Mouse (Mus musculus) ovary, postnatal 36 days (tissue): ENCODE data around the gene Slc13a2.

Experiments used
- DNase-seq: peaks from one replicate; pipeline ENCODE4 v3.0.0; 2022; ENCODE audit warnings: low spot score, mixed read lengths

Gene Slc13a2

GRCm38 (mm10) chr11:78422055-78422819, at the start of gene Slc13a2:
Slc13a2 (minus strand) TSS chr11:78422217.
- no peak for DNase-seq

- no peak for DNase-seq
These were observed 49.5 kb upstream of the Slc13a2 start for GRCm38 (mm10) chr11:78471326-78472103.

- DNase-seq, result no peak
These were observed 45.9 kb upstream of the Slc13a2 start for GRCm38 (mm10) chr11:78467932-78468331.

- DNase-seq, result no peak
These were observed 45.5 kb upstream of the Slc13a2 start for GRCm38 (mm10) chr11:78467515-78467914.

- DNase-seq, result no peak
These were observed 44.4 kb upstream of the Slc13a2 start for GRCm38 (mm10) chr11:78466242-78466912.

GRCm38 (mm10) chr11:78465568-78466180, 43.7 kb upstream of the Slc13a2 start, which contains the start of gene Slc46a1:
Slc46a1 (plus strand) TSS chr11:78465697.
- peak; percentile 87 for DNase-seq

GRCm38 (mm10) chr11:78465116-78465515, 43.1 kb upstream of the Slc13a2 start:
- no peak for DNase-seq

- DNase-seq, result no peak
These were observed 41.4 kb upstream of the Slc13a2 start for GRCm38 (mm10) chr11:78463286-78464036.

GRCm38 (mm10) chr11:78462669-78463068, 40.7 kb upstream of the Slc13a2 start:
- no peak for DNase-seq

GRCm38 (mm10) chr11:78461894-78462293, 39.9 kb upstream of the Slc13a2 start:
- DNase-seq, result no peak

GRCm38 (mm10) chr11:78458740-78459139, 36.7 kb upstream of the Slc13a2 start:
- DNase-seq, result no peak

GRCm38 (mm10) chr11:78455308-78455707, 33.3 kb upstream of the Slc13a2 start:
- peak; percentile 36 for DNase-seq

GRCm38 (mm10) chr11:78454276-78454675, 32.3 kb upstream of the Slc13a2 start:
- no peak for DNase-seq

- DNase-seq, result peak; percentile 61
These were observed 31.7 kb upstream of the Slc13a2 start for GRCm38 (mm10) chr11:78453675-78454074.

- DNase-seq, result no peak
These were observed 28.3 kb upstream of the Slc13a2 start for GRCm38 (mm10) chr11:78450337-78450736.

GRCm38 (mm10) chr11:78448242-78448641, 26.2 kb upstream of the Slc13a2 start:
- no peak for DNase-seq

- DNase-seq, result no peak
These were observed 25.2 kb upstream of the Slc13a2 start for GRCm38 (mm10) chr11:78447168-78447567.

GRCm38 (mm10) chr11:78443115-78443514, 21.1 kb upstream of the Slc13a2 start:
- DNase-seq, result no peak

- DNase-seq, result no peak
These were observed 16.4 kb upstream of the Slc13a2 start for GRCm38 (mm10) chr11:78438399-78438930.

- no peak for DNase-seq
These were observed 15.2 kb upstream of the Slc13a2 start for GRCm38 (mm10) chr11:78437182-78437581.

- peak; percentile 65 for DNase-seq
These were observed 13.8 kb upstream of the Slc13a2 start for GRCm38 (mm10) chr11:78435776-78436349.
